Mouse (Mus musculus): ENCODE measurements around the gene Diras1.
"Not testable (repeated sequence)": the region's sequence is repeated elsewhere in the genome, so short reads cannot be mapped to it uniquely, and the experiment has no call there.

Diras1 gene

DNA sequence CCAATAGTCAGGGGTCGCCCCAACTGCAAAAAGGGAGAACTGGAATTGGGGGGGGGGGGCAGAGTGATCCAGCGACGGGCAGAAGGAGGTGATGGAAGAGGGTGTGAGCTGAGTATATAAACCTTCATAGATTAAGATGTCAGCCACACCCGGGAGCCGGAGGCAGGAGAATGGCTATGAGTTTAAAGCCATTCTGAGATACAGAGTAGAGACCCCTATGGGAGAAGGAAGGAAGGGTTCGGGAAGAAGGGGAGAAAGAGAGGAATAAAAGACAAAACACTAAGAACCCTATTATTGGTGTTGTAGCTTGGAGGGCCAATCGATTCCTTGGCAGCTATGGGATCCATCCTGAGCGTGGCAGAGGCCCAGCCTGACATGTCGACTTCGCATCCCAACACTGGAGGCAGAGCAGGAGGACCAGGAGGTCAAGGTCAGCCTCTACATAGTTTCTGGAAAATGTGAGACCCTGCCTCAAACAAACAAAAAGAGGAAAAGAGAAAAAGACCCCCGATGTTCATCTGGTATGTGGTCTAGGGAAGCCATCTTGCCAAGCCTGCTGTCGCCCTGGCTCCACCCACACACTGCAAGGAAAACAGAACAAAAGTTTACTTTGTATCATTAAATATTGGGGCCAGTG lies at the start of gene Diras1:
Gene Diras1 (minus strand): TSS at position 24 of the 637 bp plus-strand sequence.
- no peak for DNase-seq

DNA sequence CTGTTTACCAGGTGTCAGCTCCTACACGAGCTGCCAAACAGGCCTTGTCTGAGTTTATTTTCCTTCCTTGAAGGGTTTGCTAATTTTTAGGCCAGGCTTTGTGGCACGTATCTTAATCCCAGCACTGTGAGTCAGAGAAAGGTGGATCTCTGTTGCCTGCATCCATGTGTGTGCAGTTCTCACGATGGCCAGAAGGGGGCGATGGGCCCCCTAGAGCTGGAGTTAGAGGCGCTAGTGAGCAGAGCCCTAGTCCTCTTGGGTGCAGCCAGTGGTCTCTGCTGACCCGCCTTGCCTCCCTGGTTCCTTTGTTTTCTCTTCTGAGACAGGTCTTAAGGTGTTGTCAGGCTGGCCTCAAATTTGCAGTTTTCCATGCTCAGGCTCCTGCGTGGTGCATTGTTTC lies 48.0 kb upstream of the Diras1 start:
- DNase-seq, result no peak

DNA sequence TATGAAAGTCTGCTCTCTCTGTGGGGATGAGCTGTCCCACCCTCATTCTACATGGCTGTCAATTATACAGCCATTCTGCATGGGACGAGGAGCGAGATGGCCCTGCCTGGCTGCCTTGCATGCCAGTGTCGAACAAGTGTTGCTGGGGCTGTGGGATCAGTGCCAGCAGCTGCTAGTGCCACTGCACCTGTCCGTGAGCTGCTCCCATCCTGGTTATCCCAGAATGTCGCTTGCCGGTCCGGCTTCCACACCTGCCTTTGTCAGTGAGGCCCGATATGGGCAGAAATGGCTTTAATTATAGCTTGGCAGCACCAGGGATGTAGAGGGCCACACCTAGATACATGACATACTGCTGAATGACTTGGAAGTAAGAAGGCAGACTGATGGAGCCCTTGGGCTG lies 46.8 kb upstream of the Diras1 start:
- DNase-seq, result no peak

DNA sequence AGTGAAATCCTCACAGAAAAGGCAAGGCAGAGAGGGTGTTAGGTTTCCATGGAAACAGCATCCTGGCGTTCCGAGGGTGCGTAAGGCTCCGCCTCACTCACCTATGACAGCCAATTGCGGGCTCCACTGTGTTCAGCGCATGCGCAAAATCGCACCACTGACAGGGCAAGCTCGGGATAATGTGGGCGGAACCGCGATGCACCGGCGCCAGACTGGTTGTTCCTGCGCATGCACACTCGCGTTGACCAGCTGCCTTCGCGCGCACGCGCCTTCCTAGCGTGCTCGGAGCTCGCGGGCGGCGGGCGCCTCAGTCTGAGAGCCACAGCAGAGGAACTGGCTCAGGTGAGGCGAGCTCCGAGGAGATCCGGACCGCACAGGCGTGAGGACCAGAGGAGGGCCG lies 44.4 kb upstream of the Diras1 start, which contains the start of gene Thop1:
Gene Thop1 (plus strand): TSS at position 200 of the 400 bp plus-strand sequence.
- peak; percentile 98 to 99 for DNase-seq

DNA sequence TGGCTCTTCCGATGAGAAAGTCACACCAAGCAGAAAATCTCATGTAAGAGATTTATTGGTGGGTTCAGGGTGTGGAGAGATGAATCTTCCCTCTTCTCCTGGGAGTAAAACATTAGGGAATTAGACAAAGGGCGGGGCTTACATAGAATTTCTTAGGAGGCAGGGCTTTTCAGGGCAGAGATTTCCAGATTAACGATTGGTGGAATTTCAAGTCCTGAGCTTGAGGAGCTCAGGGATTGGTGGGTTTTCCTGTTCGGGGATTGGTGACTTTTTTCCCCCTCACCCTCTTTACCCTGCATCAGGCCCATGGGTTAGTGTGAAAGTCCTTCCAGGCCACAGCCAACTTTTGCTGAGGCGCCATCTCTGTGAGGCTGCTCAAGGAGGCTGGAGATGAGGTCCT lies 43.2 kb upstream of the Diras1 start:
- DNase-seq, result no peak

DNA sequence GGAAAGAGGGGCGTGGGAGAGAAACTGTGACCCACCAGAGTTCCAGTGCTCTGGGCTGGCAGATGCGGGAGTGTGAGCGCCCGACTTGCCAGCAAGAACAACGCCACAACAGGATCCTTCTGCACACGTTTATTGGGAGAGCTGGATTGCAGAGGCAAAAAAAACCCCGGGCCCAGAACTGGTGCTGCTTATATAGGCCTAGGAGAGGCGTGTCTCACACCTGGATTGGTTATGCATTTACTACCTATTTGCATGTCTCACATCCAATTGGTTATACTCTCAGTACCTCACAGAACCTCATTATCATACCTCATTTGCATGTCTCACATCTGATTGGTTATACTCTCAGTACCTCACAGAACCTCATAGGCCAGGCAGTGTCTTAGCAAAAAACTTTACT lies 39.1 kb upstream of the Diras1 start:
- not testable (repeated sequence) for DNase-seq

DNA sequence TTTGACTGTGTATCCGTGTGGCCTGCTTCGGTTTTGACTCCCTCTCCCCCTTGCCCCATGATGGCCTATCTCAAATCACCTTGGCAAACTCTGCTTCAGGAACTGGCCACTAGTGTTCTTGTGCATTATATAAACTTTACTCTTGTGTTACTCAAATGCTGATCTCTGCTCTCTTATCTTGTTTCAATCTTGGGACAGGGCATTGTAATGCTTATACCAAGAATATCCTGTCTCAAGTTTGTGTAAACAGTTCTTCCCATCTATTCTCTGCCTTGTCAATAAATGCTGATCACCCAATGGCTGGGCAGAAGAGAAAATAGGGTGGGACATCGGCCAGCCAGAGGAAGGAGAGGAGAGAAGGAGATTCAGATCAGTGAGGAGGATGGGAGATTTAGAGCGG lies 37.2 kb upstream of the Diras1 start:
- DNase-seq, result peak; percentile 28 to 48

DNA sequence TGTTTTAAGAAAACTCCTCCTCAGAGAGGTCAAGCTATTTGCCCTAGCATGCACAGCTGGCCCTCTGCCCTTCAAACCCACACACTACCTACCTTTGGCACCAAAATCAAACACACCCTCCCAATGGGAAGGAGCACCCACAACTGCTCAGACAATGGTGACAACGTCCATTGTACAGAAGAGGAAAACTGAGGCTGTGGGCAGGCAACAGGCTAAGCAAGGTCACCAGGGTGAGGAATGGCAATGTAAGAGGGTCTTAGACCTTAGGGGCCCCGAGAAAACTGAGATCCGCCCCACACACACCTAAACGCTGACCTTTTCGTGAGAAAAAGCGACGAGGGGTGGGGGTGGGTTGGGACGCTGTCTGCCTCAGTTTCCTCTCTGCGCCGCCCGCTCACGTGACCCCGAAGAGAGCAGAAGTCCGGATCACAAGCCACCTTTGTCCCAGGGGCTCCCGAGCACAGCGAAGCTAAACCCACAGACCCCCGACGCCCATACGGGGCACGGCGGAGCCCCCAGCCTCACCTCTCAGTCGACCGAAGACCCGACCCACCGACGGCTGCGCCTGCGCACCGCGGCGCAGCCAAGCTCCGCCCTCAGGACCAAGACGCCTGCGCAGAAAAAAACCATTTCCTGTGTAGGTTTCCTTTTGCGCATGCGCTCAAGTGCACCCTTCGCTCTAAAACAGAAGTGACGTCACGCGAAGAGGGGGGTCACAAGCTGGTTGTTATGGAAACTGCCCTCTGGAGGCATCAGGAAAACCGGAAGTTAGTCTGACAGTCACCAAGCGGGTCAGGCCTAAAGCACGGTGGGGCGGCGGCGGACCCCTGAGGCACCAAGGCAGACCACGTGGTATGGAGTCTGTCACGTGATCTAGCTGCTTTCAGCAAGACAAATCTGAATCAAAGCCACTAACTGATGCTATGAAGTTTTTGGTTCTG lies 34.4 kb upstream of the Diras1 start, which contains the start of gene Sgta:
Gene Sgta (minus strand): TSS at position 579 of the 941 bp plus-strand sequence.
- DNase-seq, result peak; percentile 99 to 100

DNA sequence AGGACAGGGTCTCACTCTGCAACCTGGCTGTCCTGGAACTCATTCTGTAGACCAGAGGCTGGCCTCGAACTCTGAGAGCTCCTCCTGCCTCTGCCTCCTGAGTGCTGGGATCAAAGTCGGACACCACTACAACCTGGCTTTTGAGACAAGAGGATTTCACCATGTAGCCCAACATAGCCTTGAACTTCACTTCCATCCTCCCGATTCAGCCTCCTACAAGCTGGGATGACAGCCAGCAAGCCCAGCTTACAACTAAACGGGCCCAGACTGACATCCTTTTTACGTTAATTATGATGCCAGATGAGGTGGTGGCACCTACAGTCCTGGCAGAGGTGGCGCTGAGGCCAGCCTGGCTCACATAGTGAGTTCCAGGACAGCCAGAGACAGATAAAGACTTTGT lies 33.4 kb upstream of the Diras1 start:
- DNase-seq, result no peak

DNA sequence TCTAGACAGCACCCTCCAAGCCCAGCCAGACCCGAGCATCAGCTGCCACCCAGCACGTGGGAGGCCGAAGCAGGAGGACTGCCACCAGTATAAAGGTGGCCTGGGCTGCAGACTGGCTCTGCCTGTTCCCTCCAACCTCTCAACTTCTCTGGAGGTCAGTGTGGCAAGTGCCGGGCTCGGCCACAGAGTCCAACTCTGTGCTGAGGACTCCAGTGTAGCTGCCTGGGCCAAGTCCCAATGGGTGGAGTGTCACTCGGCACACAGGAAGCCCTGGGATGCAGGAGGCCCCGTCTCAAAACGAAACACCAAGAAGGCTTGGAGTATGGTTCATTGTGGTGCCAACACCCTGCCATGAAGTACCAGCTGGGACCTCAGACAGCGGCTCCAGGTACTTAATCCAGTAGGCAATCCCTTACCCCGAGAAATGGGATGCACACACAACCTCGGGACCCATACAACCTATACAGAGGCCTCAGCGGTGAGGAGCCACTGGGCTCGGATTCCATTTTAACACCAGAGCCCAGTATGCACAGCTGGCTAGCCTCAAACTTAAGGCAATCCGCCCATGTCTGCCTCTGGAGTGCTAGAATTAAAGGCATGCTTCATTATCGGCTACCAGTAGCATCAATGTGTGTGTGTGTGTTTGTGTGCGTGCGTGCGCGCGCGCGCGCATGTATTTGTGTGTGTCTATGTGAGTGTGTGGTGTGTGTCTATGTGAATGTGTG lies 32.1 kb upstream of the Diras1 start:
- DNase-seq, result no peak

DNA sequence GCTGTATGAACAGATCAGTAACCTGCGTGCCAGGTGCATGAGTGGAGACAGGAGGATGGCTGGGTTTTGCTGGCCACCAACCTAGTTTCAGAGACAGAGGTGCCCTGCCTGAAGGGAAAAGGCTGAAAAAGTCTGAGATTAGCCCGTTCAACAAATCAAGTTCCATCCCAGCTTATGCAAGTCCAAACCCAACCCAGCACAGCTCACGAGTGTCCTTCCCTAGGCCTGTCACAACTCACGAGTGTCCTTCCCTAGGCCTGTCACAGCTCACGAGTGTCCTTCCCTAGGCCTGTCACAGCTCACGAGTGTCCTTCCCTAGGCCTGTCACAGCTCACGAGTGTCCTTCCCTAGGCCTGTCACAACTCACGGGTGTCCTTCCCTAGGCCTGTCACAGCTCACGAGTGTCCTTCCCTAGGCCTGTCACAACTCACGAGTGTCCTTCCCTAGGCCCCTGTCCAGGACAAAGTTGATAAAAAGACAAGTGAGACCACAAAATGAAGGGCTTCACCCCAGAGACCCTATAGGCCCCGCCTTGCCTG lies 30.4 kb upstream of the Diras1 start:
- not testable (repeated sequence) for DNase-seq

DNA sequence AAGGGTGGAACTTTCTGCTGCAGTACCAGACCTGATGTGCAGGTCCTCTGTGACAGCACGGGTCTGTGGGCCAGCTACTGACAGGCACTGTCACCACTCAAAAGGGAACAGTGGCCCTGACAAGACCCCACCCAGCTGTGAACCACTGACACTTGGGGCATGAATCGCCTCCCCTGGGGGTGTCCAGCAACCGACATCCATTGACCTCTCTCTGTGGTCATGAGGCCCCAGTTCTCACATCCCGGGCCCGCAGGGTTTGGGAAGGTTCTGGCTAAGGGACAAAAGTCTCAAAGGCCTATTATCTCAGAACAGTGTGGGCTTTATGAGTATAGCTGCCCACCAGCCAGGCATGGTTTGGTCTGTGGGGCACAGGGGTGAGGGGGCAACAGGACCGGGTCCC lies 29.7 kb upstream of the Diras1 start:
- DNase-seq, result no peak

DNA sequence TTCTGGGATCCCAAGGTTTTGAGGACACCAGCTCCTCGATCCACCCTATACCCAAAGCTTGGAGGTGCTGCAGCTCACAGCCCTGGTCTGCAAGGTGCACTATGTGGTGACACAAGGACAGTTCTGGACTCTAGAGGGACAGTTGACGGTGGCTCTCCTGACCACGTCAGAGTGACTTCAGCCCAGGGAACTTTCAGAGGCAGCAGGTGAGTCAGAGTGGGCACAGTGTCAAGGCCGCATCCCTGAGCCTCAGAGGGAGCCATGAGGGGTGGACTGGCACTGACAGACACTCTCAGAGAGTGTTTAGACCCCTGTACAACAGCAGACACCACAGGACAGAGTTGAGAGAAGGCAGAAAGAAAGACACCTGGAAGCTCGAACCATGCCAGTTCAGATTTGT lies 27.1 kb upstream of the Diras1 start:
- no peak for DNase-seq

DNA sequence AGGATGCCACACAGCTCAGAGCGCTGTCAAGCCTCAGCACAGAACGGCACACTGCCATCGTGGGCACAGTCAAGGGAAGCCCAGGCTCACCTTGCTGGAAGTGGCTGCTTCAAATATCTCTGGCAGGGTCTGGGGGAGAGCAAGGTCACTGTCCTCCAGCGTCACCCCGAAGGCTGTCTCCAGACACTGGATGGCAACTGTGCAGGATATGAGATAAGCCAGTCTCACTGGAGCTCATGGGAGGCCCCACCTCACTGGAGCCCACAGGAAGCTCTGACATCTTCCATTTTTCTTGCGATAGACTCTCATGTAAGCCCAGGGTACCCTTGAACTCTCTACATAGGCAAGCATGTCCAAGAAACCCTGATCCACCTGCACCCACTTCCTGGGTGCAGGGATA lies 25.7 kb upstream of the Diras1 start:
- DNase-seq, result no peak

DNA sequence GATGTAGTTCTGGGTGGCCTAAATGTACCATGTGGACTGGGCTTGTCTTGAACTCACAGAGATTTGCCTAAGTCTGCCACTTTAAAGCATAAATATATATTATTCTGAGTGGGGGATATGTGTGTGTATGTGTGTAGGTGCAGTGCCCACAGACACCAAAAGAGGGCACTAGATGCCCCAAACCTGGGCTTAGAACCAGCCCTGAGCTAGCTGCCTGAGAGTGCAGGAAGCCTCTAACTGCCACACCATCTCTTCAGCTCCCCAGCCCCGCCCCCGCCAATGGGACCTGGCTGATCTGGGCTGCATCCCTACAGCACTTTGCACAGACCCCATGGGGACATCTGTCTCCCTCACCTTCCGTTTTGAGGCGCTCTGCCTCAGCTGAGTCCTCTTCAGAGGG lies 25.2 kb upstream of the Diras1 start:
- no peak for DNase-seq

DNA sequence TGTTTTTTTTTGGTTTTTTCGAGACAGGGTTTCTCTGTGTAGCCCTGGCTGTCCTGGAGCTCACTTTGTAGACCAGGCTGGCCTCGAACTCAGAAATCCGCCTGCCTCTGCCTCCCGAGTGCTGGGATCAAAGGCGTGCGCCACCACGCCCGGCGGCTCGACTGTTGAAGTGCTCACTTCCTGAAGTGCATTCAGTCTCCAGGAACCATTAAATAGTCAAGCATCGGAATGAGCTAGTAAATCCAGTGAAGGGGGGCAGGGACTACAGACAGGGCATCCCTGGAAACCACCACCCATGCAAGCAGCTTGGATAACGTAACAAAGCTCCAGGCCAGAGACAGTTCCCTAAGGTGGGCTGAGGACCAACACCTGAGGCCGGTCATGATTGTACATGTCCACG lies 19.8 kb upstream of the Diras1 start:
- DNase-seq, result not testable (repeated sequence)

DNA sequence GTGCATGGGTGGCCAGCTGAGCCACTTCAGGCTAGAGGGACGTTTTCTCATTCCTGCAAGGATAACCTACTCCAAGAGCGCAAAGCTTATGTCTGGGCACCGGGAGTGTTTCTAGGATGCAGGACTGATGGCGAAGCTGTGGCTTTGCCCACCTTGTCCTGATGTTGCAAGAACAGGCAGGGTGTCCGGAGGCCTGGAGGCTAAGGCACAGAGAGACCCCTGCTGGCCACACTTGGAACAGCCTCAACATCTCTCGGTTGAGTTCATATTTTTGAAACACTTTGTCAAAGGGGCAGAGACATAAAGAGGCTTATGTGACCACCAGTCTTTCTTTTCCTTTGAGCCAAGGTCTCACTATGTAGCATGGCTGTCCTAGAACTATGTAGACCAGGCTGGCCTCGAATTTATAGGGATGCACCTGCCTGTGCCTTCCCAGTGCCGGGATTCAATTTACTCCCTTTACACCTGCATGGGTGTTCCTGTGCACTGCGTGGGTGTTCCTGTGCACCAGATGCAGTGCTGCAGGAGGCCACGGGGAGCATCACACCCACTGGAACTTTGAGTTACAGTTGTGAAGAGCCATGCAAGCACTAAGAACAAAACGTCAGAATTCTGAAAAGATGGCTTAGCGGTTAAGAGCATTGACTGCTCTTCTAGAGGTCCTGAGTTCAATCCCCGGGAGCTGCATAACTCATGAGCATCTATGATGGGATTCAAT lies 16.2 kb upstream of the Diras1 start:
- DNase-seq, result peak; percentile 60 to 64

DNA sequence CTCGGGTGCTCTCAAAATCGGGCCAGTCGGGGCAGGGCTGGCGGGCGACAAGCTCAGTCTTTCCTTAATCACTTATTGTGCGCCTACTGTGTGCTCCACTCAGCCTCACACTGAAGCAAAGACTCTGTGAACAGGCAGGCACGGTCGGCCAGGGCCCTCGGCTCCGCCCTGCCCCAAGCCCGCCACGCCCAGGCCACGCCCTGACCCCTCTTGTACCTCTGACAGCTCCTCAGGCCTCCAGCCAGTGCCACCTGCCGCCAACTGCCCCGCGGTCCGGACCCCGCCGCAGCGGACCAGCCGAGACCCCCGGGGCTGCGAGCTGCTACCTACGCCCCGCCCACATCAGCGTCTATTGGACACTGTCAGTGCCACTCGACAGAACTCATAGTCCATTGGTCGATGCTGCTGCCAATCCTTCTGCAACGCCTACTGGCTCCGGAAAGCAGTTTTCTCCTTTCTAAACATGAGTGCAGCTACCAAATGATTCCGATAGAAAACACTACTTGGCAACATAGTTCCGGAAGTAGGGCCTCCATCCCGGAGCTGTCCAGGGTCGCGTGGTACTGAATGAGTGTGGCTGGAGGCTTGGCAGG lies 11.6 kb upstream of the Diras1 start, which contains the start of gene Slc39a3:
Gene Slc39a3 (minus strand): TSS at position 439 of the 593 bp plus-strand sequence.
- DNase-seq, result peak; percentile 98 to 99

DNA sequence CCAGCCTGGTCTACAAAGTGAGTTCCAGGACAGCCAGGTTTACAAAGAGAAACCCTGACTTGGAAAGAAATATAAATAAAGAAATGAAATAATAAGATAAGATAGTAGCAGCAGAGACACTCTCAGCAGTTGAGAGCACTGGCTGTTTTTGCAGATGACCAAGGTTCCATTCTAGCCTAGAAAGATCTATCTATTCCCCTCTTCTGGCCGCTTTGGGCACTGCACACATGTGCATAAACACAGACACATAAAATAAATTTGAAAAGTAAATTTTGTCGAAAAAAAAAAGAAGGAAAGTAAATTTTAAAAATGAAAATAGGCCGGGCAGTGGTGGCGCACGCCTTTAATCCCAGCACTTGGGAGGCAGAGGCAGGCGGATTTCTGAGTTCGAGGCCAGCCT lies 10.8 kb upstream of the Diras1 start:
- no peak for DNase-seq

DNA sequence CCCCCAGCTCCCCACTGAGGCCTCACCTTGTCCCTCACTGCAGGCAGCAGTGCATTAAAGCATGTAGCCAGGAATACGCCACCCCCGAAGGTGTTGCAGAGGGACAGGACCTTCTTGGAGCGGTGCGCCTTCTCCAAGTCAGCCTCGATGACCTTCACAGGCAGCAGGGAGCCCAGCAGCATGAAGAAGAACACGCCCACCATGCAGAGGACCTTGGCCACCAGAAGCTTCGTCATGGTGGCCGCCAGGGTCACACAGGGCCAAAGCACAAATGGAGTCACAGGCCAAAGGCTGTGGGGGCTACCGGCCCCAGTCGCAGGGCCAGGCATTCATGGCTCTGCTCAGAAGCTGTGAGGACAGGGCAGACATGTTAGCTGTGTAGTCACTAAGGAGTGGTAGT lies 8.1 kb upstream of the Diras1 start:
- DNase-seq, result no peak

DNA sequence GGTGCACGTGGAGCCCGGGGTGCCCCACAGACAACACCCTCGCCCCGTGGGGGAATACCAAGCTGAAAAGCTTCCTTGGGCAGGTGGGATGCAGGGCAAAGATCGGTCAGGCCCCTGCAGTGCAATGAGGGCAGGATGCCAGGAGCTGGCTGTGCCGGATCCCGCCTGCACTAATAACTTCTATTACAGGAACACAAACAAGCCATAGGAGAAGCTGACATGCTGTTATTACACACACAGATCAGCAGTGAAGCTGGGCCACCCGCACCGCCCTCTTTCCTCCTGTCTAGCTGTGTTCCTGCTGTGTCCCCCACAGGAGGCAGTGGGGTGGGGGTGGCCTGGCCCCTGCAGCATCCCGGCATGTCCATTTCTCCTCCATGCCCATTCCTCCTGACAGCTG lies 3.6 kb upstream of the Diras1 start:
- DNase-seq, result no peak

DNA sequence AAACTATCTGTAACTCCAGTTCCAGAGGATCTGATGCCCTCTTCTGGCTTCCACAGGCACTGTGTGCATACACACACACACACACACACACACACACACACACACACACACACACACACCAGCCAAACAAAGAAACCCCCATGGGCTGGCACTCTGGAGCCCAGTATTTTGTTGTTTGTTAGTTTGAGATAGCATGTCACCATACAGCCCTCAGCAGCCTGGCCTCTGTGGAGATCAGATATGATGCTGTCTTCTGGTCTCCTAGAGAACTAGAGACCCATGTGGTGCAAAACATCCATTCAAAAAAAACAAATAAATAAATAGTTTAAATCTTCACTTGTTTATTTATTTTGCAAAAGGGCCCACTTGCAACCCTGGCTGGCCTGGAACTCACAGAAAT lies 2.8 kb upstream of the Diras1 start:
- no peak for DNase-seq

Measured in lung, adult 18-20 months (tissue).